Mouse (Mus musculus) E14TG2a.4 (cell line): ENCODE results near the gene Slc4a10.

Source experiments
- H3K27me3 ChIP-seq: 2 replicates; pipeline ENCODE4 v1.6.1; 2014; ENCODE audit warnings: low read length, control low read depth; ENCODE audit not compliant: insufficient read depth
- H3K36me3 ChIP-seq: 2 replicates; pipeline ENCODE4 v1.6.1; 2014; ENCODE audit warnings: low read length, control low read depth; ENCODE audit not compliant: insufficient read depth
- H3K4me1 ChIP-seq: replicated peaks from 2 replicates; pipeline ENCODE4 v1.6.1; 2014; ENCODE audit warnings: low read depth, low read length, control low read depth
- H3K4me3 ChIP-seq: replicated peaks from 2 replicates; pipeline ENCODE4 v1.5.1; 2014; ENCODE audit warnings: mild to moderate bottlenecking, low read length
- H3K9me3 ChIP-seq: 2 replicates; pipeline ENCODE4 v1.6.1; 2014; ENCODE audit warnings: low read length, control low read depth
- CTCF ChIP-seq: conservative IDR thresholded peaks from 2 replicates; pipeline ENCODE4 v1.5.1; 2014; ENCODE audit warnings: low read length
- NANOG ChIP-seq: IDR thresholded peaks from 2 replicates; pipeline ENCODE4 v1.6.1; 2014; ENCODE audit warnings: borderline replicate concordance, low read length, mixed read lengths
- POU5F1 ChIP-seq: IDR thresholded peaks from 2 replicates; pipeline ENCODE4 v1.6.1; 2014; ENCODE audit warnings: low read length, borderline replicate concordance

Gene Slc4a10

DNA sequence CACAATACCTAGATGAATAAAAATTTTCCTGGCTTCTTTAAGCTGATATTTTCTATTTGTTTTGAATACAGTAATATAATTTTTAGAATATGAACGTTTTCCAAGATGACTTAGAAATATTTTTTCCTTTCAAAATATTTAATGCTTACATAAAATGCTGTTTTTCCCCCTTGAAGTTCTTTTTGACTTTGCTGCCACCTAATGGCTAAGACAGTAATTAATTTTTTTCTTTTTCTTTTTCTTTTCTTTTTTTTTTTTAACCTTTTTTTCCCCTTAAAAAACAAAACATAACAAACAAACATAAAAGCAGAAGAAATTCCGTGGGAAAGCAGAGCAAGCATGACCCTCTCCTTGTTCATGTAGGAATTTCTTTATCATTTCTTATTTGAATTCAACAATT is 239.6 kb downstream of the Slc4a10 start:
- Histone ChIP-seq H3K27me3 (no peaks in the 10 kb centered on the region), H3K36me3 (no peaks in the 10 kb centered on the region), H3K9me3 (no peaks in the 10 kb centered on the region), H3K4me1 (no peaks in the 10 kb centered on the region), H3K4me3 (no peak overlapping the region)
- TF ChIP-seq CTCF, result peak; percentile 18; the same call in 1 of the 2 replicates
- no peak for TF ChIP-seq NANOG

DNA sequence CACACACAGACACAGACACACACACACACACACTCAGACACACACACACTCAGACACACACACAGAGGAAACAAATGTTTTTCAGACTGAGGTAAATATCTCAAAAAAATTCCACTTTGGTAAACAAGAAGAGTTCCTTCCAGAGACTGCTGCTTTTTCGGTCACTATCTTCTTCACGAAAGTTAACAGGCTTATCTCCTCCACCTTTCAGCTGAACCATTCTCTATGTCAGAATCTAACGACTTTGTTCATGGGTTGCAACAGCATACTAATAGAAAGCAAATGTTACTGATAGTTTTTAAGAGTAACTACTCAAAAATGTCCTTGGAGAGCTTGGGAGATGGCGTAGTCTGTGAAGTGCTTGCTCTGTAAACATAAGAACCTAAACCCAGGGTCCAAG is 241.3 kb downstream of the Slc4a10 start:
- H3K36me3 ChIP-seq, result no peaks in the 10 kb centered on the region
- TF ChIP-seq NANOG, result no peak
- no peak for TF ChIP-seq CTCF
- TF ChIP-seq POU5F1, result no peak
- H3K4me1 ChIP-seq, result no peaks in the 10 kb centered on the region
- no peaks in the 10 kb centered on the region for H3K9me3 ChIP-seq
- H3K4me3 ChIP-seq, result no peak overlapping the region
- no peaks in the 10 kb centered on the region for H3K27me3 ChIP-seq

GRCm38 (mm10) chr2:62293846-62294245 is 247.6 kb downstream of the Slc4a10 start:
- no peaks in the 10 kb centered on the region for H3K27me3 ChIP-seq
- H3K36me3 ChIP-seq, result no peaks in the 10 kb centered on the region
- H3K4me1 ChIP-seq, result no peaks in the 10 kb centered on the region
- H3K9me3 ChIP-seq, result no peaks in the 10 kb centered on the region
- no peak for TF ChIP-seq CTCF
- no peak for TF ChIP-seq POU5F1
- TF ChIP-seq NANOG, result no peak
- H3K4me3 ChIP-seq, result no peak overlapping the region

DNA sequence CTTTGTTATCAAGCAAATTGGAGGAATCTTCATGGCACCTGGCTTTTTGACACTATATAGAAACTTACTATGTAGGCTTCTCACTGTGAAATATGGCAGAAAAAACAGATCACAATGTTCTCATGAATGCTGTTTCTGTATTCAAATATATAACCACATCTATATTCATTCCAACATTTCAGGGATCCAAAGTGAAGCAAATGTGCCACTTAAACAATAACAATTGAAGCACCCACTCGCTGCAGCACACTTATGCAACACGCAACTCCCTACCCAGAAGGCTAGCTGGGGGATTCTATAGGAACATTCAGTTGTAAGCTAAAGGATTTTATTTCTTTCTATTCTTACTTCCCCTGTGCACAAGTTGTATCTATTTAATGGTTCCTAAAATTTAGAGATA is 255.5 kb downstream of the Slc4a10 start:
- Histone ChIP-seq H3K9me3 (no peaks in the 10 kb centered on the region), H3K36me3 (no peaks in the 10 kb centered on the region), H3K4me1 (no peaks in the 10 kb centered on the region), H3K4me3 (no peak overlapping the region), H3K27me3 (no peaks in the 10 kb centered on the region)
- TF ChIP-seq NANOG (no peak), CTCF (no peak), POU5F1 (no peak)

DNA sequence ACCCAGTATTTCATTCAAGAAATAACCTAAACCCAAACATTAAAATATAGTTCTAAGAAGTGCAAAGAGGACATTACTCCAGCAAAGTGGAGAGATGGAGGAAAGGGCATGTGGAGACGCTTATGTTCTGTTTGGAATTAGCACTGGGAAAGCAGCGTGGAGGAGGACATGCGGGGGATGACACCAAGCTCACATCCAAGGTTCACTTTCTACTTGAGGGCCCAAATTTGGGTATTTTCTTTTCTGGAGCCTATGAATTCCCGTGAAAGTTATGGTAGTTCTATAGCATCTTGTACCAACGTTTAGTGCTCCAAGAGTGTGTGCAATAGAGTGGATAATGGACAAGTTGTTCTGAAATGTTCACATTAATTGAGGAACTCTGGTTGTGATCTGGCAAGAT is 260.7 kb downstream of the Slc4a10 start:
- H3K9me3 ChIP-seq, result no peaks in the 10 kb centered on the region
- TF ChIP-seq POU5F1, result no peak
- TF ChIP-seq CTCF, result no peak
- no peak for TF ChIP-seq NANOG
- no peak overlapping the region for H3K4me3 ChIP-seq
- H3K36me3 ChIP-seq, result no peaks in the 10 kb centered on the region
- H3K4me1 ChIP-seq, result no peaks in the 10 kb centered on the region
- H3K27me3 ChIP-seq, result no peaks in the 10 kb centered on the region

- Histone ChIP-seq H3K36me3 (no peaks in the 10 kb centered on the region), H3K4me3 (no peak overlapping the region), H3K9me3 (no peaks in the 10 kb centered on the region), H3K27me3 (no peaks in the 10 kb centered on the region), H3K4me1 (no peaks in the 10 kb centered on the region)
- TF ChIP-seq NANOG (no peak), POU5F1 (no peak), CTCF (no peak)
These were observed 261.2 kb downstream of the Slc4a10 start for GRCm38 (mm10) chr2:62307477-62307876.

- TF ChIP-seq NANOG, result no peak
- TF ChIP-seq CTCF, result no peak
- TF ChIP-seq POU5F1, result no peak
- H3K4me3 ChIP-seq, result no peak overlapping the region
- no peaks in the 10 kb centered on the region for H3K36me3 ChIP-seq
- H3K27me3 ChIP-seq, result no peaks in the 10 kb centered on the region
- H3K9me3 ChIP-seq, result no peaks in the 10 kb centered on the region
- no peaks in the 10 kb centered on the region for H3K4me1 ChIP-seq
These were observed 270.7 kb downstream of the Slc4a10 start for GRCm38 (mm10) chr2:62316930-62317329.

- Histone ChIP-seq H3K9me3 (no peaks in the 10 kb centered on the region), H3K4me3 (no peak overlapping the region), H3K4me1 (no peaks in the 10 kb centered on the region), H3K27me3 (no peaks in the 10 kb centered on the region), H3K36me3 (no peaks in the 10 kb centered on the region)
- TF ChIP-seq NANOG (no peak), CTCF (no peak), POU5F1 (no peak)
These were observed 273.2 kb downstream of the Slc4a10 start for GRCm38 (mm10) chr2:62319489-62319888.

GRCm38 (mm10) chr2:62323078-62323637 is 276.9 kb downstream of the Slc4a10 start:
- Histone ChIP-seq H3K4me3 (no peak overlapping the region), H3K27me3 (no peaks in the 10 kb centered on the region), H3K36me3 (no peaks in the 10 kb centered on the region), H3K4me1 (no peaks in the 10 kb centered on the region), H3K9me3 (no peaks in the 10 kb centered on the region)
- no peak for TF ChIP-seq CTCF
- no peak for TF ChIP-seq POU5F1
- TF ChIP-seq NANOG, result no peak

- Histone ChIP-seq H3K9me3 (no peaks in the 10 kb centered on the region), H3K4me3 (no peak overlapping the region), H3K27me3 (no peaks in the 10 kb centered on the region), H3K4me1 (no peaks in the 10 kb centered on the region), H3K36me3 (no peaks in the 10 kb centered on the region)
- TF ChIP-seq CTCF (no peak), POU5F1 (no peak), NANOG (no peak)
These were observed 279.1 kb downstream of the Slc4a10 start for GRCm38 (mm10) chr2:62325388-62325787.
